Mouse (Mus musculus): ENCODE measurements around the gene Gm30302. TPM values are rescaled to one million over a fixed set of nuclear protein-coding genes. Genes with fewer than 3 reads are reported as not detected.

Gm30302 gene
- polyA plus RNA-seq, 1 experiment from 2014 or later: not detected

DNA sequence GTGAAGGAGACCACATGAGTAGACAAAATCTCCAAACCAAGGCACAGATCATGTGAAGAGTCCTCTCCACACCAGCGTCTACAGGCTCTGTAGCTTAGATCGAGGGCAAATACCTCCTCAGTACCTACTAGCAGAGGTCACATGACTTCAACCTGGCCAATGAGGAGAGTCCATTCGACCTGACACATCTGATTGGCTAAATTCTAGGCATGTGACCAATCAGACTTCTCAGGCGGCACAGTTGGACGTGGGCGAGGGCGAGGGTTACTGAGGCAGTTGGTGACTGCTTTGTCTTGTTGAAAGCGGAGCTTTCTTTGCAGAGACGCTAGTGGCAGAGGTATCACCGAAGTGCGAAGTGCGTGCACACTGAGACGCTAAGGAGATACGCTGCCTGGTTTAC lies 36.6 kb downstream of the Gm30302 start:
- H3K9ac ChIP-seq (ENCODE audit: low read length): no peak overlapping the region
- no peaks in the 10 kb centered on the region for H3K27me3 ChIP-seq (replicated peaks; ENCODE audit: control insufficient read depth, insufficient read depth, low read length)
- no peak overlapping the region for H3K4me2 ChIP-seq (ENCODE audit: low read length)
- 88% methylated on average over 14 of the region's 14 CpGs for WGBS
- no peak overlapping the region for H3K4me3 ChIP-seq (ENCODE audit: low read depth, low read length)
- ATAC-seq: no peak
- H3K27ac ChIP-seq (ENCODE audit: low read depth, low read length): no peak overlapping the region
- H3K9me3 ChIP-seq (replicated peaks; ENCODE audit: control insufficient read depth, low read length): no peaks in the 10 kb centered on the region
- no peaks in the 10 kb centered on the region for H3K4me1 ChIP-seq (ENCODE audit: control insufficient read depth, insufficient read depth, low read length)
- no peak for DNase-seq (ENCODE audit: low spot score)
- H3K36me3 ChIP-seq (ENCODE audit: control insufficient read depth, insufficient read depth, low read length): no peaks in the 10 kb centered on the region

DNA sequence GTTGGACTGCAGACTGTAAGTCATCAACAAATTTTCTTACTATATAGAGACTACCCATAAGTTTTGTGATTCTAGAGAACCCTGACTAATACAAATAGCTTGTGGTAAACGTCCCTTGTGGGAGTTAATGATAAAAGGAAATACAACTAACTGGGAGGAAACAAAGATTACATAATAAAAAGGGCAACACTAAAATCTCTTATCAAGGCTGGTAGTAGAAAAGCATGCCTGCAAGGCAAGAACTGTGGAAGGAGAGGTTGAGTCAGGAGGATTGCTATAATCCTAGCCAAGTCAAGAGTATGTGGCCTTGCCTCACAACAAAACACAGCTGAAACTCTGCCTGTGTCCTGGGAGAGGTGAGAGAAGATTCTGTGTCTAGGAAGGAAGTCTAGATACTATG lies 38.1 kb downstream of the Gm30302 start:
- no peak overlapping the region for H3K4me2 ChIP-seq (ENCODE audit: low read length)
- DNase-seq (ENCODE audit: low spot score) (no peak), ATAC-seq (no peak)
- no peaks in the 10 kb centered on the region for H3K9me3 ChIP-seq (replicated peaks; ENCODE audit: control insufficient read depth, low read length)
- no peaks in the 10 kb centered on the region for H3K36me3 ChIP-seq (ENCODE audit: control insufficient read depth, insufficient read depth, low read length)
- H3K4me3 ChIP-seq (ENCODE audit: low read depth, low read length): no peak overlapping the region
- H3K4me1 ChIP-seq (ENCODE audit: control insufficient read depth, insufficient read depth, low read length): no peaks in the 10 kb centered on the region
- WGBS: 65% methylated on average over 1 of the region's 1 CpGs
- no peaks in the 10 kb centered on the region for H3K27me3 ChIP-seq (replicated peaks; ENCODE audit: control insufficient read depth, insufficient read depth, low read length)
- no peak overlapping the region for H3K27ac ChIP-seq (ENCODE audit: low read depth, low read length)
- no peak overlapping the region for H3K9ac ChIP-seq (ENCODE audit: low read length)

DNA sequence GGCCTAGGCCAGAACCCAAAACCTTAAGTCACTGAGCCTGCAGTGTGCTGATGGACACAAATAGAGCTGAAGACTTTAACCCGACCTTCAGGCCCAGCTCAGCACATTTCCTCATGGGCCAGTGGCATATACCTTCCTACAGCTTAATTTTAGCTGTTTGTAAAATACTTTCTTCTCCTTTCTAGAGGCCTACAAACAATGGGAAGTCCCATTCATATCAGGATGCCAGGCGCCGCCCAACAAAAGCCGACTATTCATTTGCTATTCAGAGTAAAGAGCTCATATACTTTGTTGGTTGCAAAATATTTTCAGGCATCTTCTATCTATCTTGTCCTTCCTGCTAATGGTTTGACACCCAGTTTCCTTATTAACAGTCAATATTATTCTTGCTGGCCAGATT lies 40.8 kb downstream of the Gm30302 start:
- ATAC-seq: no peak
- no peaks in the 10 kb centered on the region for H3K36me3 ChIP-seq (ENCODE audit: control insufficient read depth, insufficient read depth, low read length)
- WGBS: 87% methylated on average over 4 of the region's 4 CpGs

DNA sequence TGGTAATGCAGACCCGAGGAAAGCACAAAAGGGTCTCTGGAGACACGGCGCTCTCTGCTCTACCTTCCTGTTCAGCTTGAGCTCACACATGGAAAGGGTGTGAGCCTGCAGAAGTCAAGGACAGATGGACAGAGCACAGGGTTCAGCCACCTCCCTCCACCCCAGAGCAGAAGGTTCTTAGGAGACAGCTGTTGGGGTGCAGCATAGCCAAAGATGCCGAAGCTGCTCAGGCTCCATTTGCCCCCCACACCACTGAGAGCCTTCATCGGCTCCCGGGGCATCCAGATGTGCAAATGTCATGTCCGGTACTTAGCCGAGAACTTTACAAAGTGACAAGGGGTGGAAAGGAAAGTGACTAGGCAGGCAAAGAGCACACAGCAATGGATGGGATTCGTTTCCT lies 42.2 kb downstream of the Gm30302 start:
- H3K9me3 ChIP-seq (replicated peaks; ENCODE audit: control insufficient read depth, low read length): no peaks in the 10 kb centered on the region
- no peaks in the 10 kb centered on the region for H3K4me1 ChIP-seq (ENCODE audit: control insufficient read depth, insufficient read depth, low read length)
- H3K36me3 ChIP-seq (ENCODE audit: control insufficient read depth, insufficient read depth, low read length): no peaks in the 10 kb centered on the region
- WGBS: 85% methylated on average over 9 of the region's 9 CpGs
- ATAC-seq (no peak), DNase-seq (ENCODE audit: low spot score) (no peak)
- H3K4me3 ChIP-seq (ENCODE audit: low read depth, low read length): no peak overlapping the region
- no peaks in the 10 kb centered on the region for H3K27me3 ChIP-seq (replicated peaks; ENCODE audit: control insufficient read depth, insufficient read depth, low read length)
- H3K27ac ChIP-seq (ENCODE audit: low read depth, low read length): no peak overlapping the region
- H3K9ac ChIP-seq (ENCODE audit: low read length): no peak overlapping the region
- no peak overlapping the region for H3K4me2 ChIP-seq (ENCODE audit: low read length)

More for the DNA sequence above, 40.8 kb downstream of the Gm30302 start:
- no peak overlapping the region for H3K4me2 ChIP-seq (ENCODE audit: low read length)
- H3K27ac ChIP-seq (ENCODE audit: low read depth, low read length): no peak overlapping the region
- no peak for DNase-seq (ENCODE audit: low spot score)
- H3K4me1 ChIP-seq (ENCODE audit: control insufficient read depth, insufficient read depth, low read length): no peaks in the 10 kb centered on the region
- no peak overlapping the region for H3K4me3 ChIP-seq (ENCODE audit: low read depth, low read length)
- H3K27me3 ChIP-seq (replicated peaks; ENCODE audit: control insufficient read depth, insufficient read depth, low read length): no peaks in the 10 kb centered on the region
- no peak overlapping the region for H3K9ac ChIP-seq (ENCODE audit: low read length)
- H3K9me3 ChIP-seq (replicated peaks; ENCODE audit: control insufficient read depth, low read length): no peaks in the 10 kb centered on the region

DNA sequence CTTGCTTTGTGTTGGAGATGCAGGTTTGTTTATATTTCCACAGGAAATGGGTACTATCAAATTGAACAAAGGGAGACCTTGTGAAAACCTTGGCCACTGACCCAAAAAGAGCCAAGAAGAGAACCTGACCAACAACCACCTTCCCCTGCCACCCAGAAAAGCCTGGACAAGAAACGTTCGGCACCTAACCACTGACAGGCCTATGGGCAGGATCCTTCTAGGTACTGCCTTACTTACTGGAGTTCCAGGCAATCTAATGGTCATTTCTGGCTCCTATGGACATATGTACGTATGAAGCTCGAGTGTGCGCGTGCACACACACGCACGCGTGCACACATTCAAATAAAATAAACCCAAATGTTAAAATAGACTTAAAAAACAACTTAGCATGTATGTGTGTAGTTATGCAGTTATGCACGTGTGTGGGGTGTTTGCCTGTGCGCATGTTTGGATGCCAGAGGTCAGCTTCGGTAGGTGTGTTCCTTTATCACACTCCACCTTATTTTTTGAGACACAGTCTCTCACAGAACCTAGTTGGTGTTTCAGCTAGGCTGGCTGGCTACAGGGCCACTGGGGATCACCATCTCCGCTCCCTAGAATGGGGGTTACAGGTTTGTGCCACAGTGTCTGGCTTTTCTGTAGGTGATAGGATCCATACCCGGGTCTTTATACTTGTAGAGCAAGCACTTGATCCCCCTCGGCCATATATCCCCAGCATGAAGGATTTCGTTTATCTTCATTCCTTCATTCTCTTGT lies 57.3 kb downstream of the Gm30302 start:
- H3K27ac ChIP-seq (ENCODE audit: low read depth, low read length): no peak overlapping the region
- 91% methylated on average over 16 of the region's 16 CpGs for WGBS
- no peak for DNase-seq (ENCODE audit: low spot score)

DNA sequence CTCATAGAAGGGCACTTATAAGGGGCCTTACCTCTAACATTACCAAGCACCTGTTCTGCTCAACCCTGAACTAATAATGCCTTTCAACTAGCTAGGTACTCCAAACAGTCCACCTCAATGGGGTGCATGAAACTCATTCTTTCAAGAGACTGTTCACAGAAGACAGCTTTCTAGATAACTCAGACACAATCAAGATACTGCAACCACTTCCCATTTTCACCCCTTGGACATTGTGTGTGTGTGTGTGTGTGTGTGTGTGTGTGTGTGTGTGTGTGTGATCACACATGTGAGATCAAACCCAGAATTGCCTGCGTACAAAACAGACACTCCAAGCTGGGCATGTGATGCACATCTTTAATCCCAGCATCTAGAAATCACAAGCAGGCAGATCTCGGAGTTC lies 60.8 kb downstream of the Gm30302 start:
- ATAC-seq (no peak), DNase-seq (ENCODE audit: low spot score) (no peak)
- no peaks in the 10 kb centered on the region for H3K27me3 ChIP-seq (replicated peaks; ENCODE audit: control insufficient read depth, insufficient read depth, low read length)
- no peak overlapping the region for H3K4me3 ChIP-seq (ENCODE audit: low read depth, low read length)
- WGBS: 85% methylated on average over 2 of the region's 2 CpGs
- no peak overlapping the region for H3K9ac ChIP-seq (ENCODE audit: low read length)
- H3K36me3 ChIP-seq (ENCODE audit: control insufficient read depth, insufficient read depth, low read length): peaks cover 32% of the 10 kb centered on the region
- no peak overlapping the region for H3K4me2 ChIP-seq (ENCODE audit: low read length)
- H3K4me1 ChIP-seq (ENCODE audit: control insufficient read depth, insufficient read depth, low read length): no peaks in the 10 kb centered on the region
- no peaks in the 10 kb centered on the region for H3K9me3 ChIP-seq (replicated peaks; ENCODE audit: control insufficient read depth, low read length)
- no peak overlapping the region for H3K27ac ChIP-seq (ENCODE audit: low read depth, low read length)

More for the DNA sequence above, 57.3 kb downstream of the Gm30302 start:
- Histone ChIP-seq H3K27me3 (replicated peaks; ENCODE audit: control insufficient read depth, insufficient read depth, low read length) (no peaks in the 10 kb centered on the region), H3K36me3 (ENCODE audit: control insufficient read depth, insufficient read depth, low read length) (0 out of 2 replicates have a peak, but pooled peaks cover 1% of the 10 kb centered on the region), H3K9ac (ENCODE audit: low read length) (no peak overlapping the region), H3K4me2 (ENCODE audit: low read length) (no peak overlapping the region), H3K4me1 (ENCODE audit: control insufficient read depth, insufficient read depth, low read length) (no peaks in the 10 kb centered on the region), H3K9me3 (replicated peaks; ENCODE audit: control insufficient read depth, low read length) (no peaks in the 10 kb centered on the region), H3K4me3 (ENCODE audit: low read depth, low read length) (no peak overlapping the region)
- no peak for ATAC-seq

DNA sequence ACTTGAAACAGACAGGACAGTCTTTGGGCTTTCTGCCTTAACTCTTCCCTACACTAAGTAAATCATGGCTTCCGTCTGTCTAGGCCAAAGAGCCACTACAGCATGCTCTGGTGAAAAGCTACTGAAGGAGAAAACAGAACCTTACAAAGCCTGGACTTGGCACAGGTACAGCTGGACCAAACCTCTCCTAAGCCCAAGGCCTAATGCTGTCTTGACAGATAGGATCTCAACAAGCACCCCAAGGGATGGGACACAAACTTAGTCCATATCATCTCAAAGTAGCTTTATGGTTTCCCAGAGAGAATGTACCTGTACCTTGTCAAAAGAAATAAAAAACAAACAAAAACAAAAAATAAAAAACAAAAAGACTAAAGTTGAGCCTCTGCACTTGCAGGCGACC lies 62.4 kb downstream of the Gm30302 start:
- no peak for ATAC-seq
- no peaks in the 10 kb centered on the region for H3K4me1 ChIP-seq (ENCODE audit: control insufficient read depth, insufficient read depth, low read length)
- WGBS: 82% methylated on average over 2 of the region's 2 CpGs
- no peak overlapping the region for H3K9ac ChIP-seq (ENCODE audit: low read length)
- DNase-seq (ENCODE audit: low spot score): no peak
- no peak overlapping the region for H3K4me2 ChIP-seq (ENCODE audit: low read length)
- no peak overlapping the region for H3K4me3 ChIP-seq (ENCODE audit: low read depth, low read length)
- no peaks in the 10 kb centered on the region for H3K9me3 ChIP-seq (replicated peaks; ENCODE audit: control insufficient read depth, low read length)
- no peaks in the 10 kb centered on the region for H3K27me3 ChIP-seq (replicated peaks; ENCODE audit: control insufficient read depth, insufficient read depth, low read length)
- H3K27ac ChIP-seq (ENCODE audit: low read depth, low read length): no peak overlapping the region
- H3K36me3 ChIP-seq (ENCODE audit: control insufficient read depth, insufficient read depth, low read length): peaks cover 48% of the 10 kb centered on the region

Other genes starting within 250 kb of the Gm30302 start
- 0.22 and 0.93 TPM in 2 replicates for gene Omd, start 216.5 kb downstream of the Gm30302 start, polyA plus RNA-seq (2014; fragmentation: Nextera tagmentation; extraction: Ambion mirVana)
- 10.8 and 16.5 TPM in 2 replicates for gene Ogn, start 191.0 kb downstream of the Gm30302 start, polyA plus RNA-seq (2014; fragmentation: Nextera tagmentation; extraction: Ambion mirVana)
- 17.0 and 20.0 TPM in 2 replicates for gene Cenpp, start 146.2 kb downstream of the Gm30302 start, polyA plus RNA-seq (2014; fragmentation: Nextera tagmentation; extraction: Ambion mirVana)
- 22.4 and 23.6 TPM in 2 replicates for gene Nol8, start 145.9 kb downstream of the Gm30302 start, polyA plus RNA-seq (2014; fragmentation: Nextera tagmentation; extraction: Ambion mirVana)
- 48.8 and 56.8 TPM in 2 replicates for gene Iars, start 116.9 kb downstream of the Gm30302 start, polyA plus RNA-seq (2014; fragmentation: Nextera tagmentation; extraction: Ambion mirVana)